Mouse (Mus musculus) adrenal gland, adult 18-20 months (tissue): ENCODE data around the gene Fgf9. TPM values are rescaled to one million over a fixed set of nuclear protein-coding genes. Genes with fewer than 3 reads are reported as not detected.

Experiments used
- total RNA-seq, 2 experiments: library from RNA; stranded (reverse); gene quantifications; 1 replicate in 1 of 2; 2 replicates in 1 of 2; pipeline ENCODE4 v1.2.3; 2021

Gene Fgf9
- total RNA-seq, 2 experiments from 2014 or later = 9.2 to 22.5 TPM

Other genes starting within 250 kb of the Fgf9 start
- gene Ska3, start 244.4 kb upstream of the Fgf9 start, total RNA-seq = under 1 TPM; 0.23 to 0.26 TPM
- gene Mrpl57, start 244.3 kb upstream of the Fgf9 start, total RNA-seq = 10 to 100 TPM; 95.9 to 97.7 TPM
- 10 to 100 TPM; 25.6 to 40.2 TPM for gene Zdhhc20, start 180.3 kb upstream of the Fgf9 start, total RNA-seq
- gene Micu2, start 71.3 kb upstream of the Fgf9 start, total RNA-seq = 10 to 100 TPM; 47.0 to 59.5 TPM